In the genomic region with DNA sequence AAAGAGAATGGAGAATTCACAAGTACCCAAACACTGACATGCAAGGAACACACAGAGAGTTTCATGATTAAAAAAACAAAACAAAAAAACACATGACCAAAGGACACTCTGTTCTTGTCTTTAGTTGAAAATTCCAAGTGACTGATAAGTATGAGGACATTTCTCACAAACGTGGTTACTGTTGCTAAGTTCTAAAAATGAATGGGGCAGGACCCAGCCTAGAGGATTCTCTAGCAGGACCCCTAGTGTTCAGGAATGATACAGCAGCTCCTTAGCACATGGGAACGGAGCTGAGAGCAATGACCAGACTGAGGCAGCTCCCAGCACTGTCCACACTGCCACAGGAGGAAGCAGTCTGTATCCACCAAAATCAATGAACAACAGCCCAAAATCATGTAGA, we compare ENCODE assay signal across 8 mouse cellular contexts. TPM values are rescaled to one million over a fixed set of nuclear protein-coding genes. Genes with fewer than 3 reads are reported as not detected.
DNase-seq lines count a peak whose midpoint lies in the region; ATAC-seq lines count a peak whose summit lies in the region.

No protein-coding gene starts in this region.

- no peak overlapping the region for H3K4me2 ChIP-seq in hindbrain, embryonic 11.5 days (replicated peaks; ENCODE audit: low read depth, low read length)
- H3K4me2 ChIP-seq in hindbrain, embryonic 13.5 days: no peak overlapping the region

- H3K27ac ChIP-seq in hindbrain, embryonic 11.5 days (ENCODE audit: low read depth, low read length): no peak overlapping the region
- no peak overlapping the region for H3K27ac ChIP-seq in hindbrain, embryonic 13.5 days

- no peak overlapping the region for H3K9ac ChIP-seq in hindbrain, embryonic 11.5 days (ENCODE audit: low read depth, low read length)
- no peak overlapping the region for H3K9ac ChIP-seq in hindbrain, embryonic 13.5 days

- no peaks in the 10 kb centered on the region for H3K36me3 ChIP-seq in hindbrain, embryonic 11.5 days (ENCODE audit: control insufficient read depth, insufficient read depth, low read length)
- H3K36me3 ChIP-seq in hindbrain, embryonic 13.5 days: no peaks in the 10 kb centered on the region

- WGBS in hindbrain, embryonic 11.5 days: 24% methylated on average over 2 of the region's 2 CpGs
- WGBS in hindbrain, embryonic 13.5 days: 24% methylated on average over 2 of the region's 2 CpGs

- peak; percentile 57 for DNase-seq in hindbrain, embryonic 11.5 days (ENCODE audit: low spot score)
- DNase-seq in ES-CJ7 (ENCODE audit: low read depth, low spot score): peak; percentile 45
- DNase-seq in cerebellum, postnatal 14 days: peak; percentile 59 to 69
- peak; percentile 87 for DNase-seq in heart, adult 8-10 months (ENCODE audit: low spot score)
- DNase-seq in kidney, postnatal 25 days: peak; percentile 58 to 73
- peak; percentile 91 for DNase-seq in lung, postnatal 25 days (ENCODE audit: low spot score)
- peak; percentile 5 for DNase-seq in thymus, postnatal 25 days

- H3K9me3 ChIP-seq in hindbrain, embryonic 11.5 days (ENCODE audit: control insufficient read depth, low read length): no peaks in the 10 kb centered on the region
- no peaks in the 10 kb centered on the region for H3K9me3 ChIP-seq in hindbrain, embryonic 13.5 days

- no peak for ATAC-seq in hindbrain, embryonic 11.5 days (ENCODE audit: low FRiP score)
- no peak for ATAC-seq in hindbrain, embryonic 13.5 days (ENCODE audit: low FRiP score)

- no peaks in the 10 kb centered on the region for H3K4me1 ChIP-seq in hindbrain, embryonic 11.5 days (replicated peaks; ENCODE audit: control insufficient read depth, insufficient read depth, low read length)
- no peaks in the 10 kb centered on the region for H3K4me1 ChIP-seq in hindbrain, embryonic 13.5 days (replicated peaks)

- no peak overlapping the region for H3K4me3 ChIP-seq in hindbrain, embryonic 11.5 days (ENCODE audit: low read depth, low read length)
- H3K4me3 ChIP-seq in hindbrain, embryonic 13.5 days: no peak overlapping the region

- H3K27me3 ChIP-seq in hindbrain, embryonic 11.5 days (ENCODE audit: control insufficient read depth, insufficient read depth, low read length): no peaks in the 10 kb centered on the region
- H3K27me3 ChIP-seq in hindbrain, embryonic 13.5 days: no peaks in the 10 kb centered on the region

RNA-seq across cellular contexts. Expression of gene Carmil1, which starts 26.6 kb away (rescaled TPM):
- polyA plus RNA-seq in hindbrain, embryonic 11.5 days (2014; fragmentation: Nextera tagmentation; extraction: Ambion mirVana): 18.3 and 20.0 TPM in 2 replicates
- polyA plus RNA-seq in hindbrain, embryonic 13.5 days (2015; fragmentation: Nextera tagmentation; extraction: Ambion mirVana): 27.9 and 28.7 TPM in 2 replicates
- 1 to 10 TPM; 5.1 to 9.4 (median 7.1) TPM for total RNA-seq in heart, adult 8-10 months (2022)

Comparison
In these comparisons a context has a peak if more than half of its experiments do, and no peak if none do; other contexts are left out.
1. DNase-seq: peak in every context shown above with its lines; median percentile 91 in lung, postnatal 25 days; 87 in heart, adult 8-10 months; 66 in kidney, postnatal 25 days; 64 in cerebellum, postnatal 14 days; 57 in hindbrain, embryonic 11.5 days; 45 in ES-CJ7; 5 in thymus, postnatal 25 days.